Mouse (Mus musculus): ENCODE results near the gene Zfp488.

Zfp488 gene

GRCm38 (mm10) chr14:33978604-33979059, at the start of gene Zfp488:
Zfp488 (minus strand) TSS chr14:33978764.
- DNase-seq (ENCODE audit: low spot score): peak; percentile 49

GRCm38 (mm10) chr14:34026710-34027109, 48.1 kb upstream of the Zfp488 start:
- no peak for DNase-seq (ENCODE audit: low spot score)

- DNase-seq (ENCODE audit: low spot score): no peak
These were observed 38.4 kb upstream of the Zfp488 start for GRCm38 (mm10) chr14:34016938-34017337.

GRCm38 (mm10) chr14:34016381-34016780, 37.8 kb upstream of the Zfp488 start, which contains the start of gene Gm5460:
Gm5460 (plus strand) TSS chr14:34016758.
- DNase-seq (ENCODE audit: low spot score): no peak

- DNase-seq (ENCODE audit: low spot score): no peak
These were observed 36.5 kb upstream of the Zfp488 start, which contains the start of gene Gm30083 for GRCm38 (mm10) chr14:34015063-34015462. Gm30083 (minus strand) TSS chr14:34015182.

- no peak for DNase-seq (ENCODE audit: low spot score)
These were observed 23.8 kb upstream of the Zfp488 start for GRCm38 (mm10) chr14:34002358-34002757.

- no peak for DNase-seq (ENCODE audit: low spot score)
These were observed 22.9 kb upstream of the Zfp488 start for GRCm38 (mm10) chr14:34001445-34001844.

GRCm38 (mm10) chr14:34000076-34000475, 21.5 kb upstream of the Zfp488 start:
- DNase-seq (ENCODE audit: low spot score): no peak

- DNase-seq (ENCODE audit: low spot score): peak; percentile 12
These were observed 18.9 kb upstream of the Zfp488 start for GRCm38 (mm10) chr14:33997427-33997826.

- DNase-seq (ENCODE audit: low spot score): no peak
These were observed 15.1 kb upstream of the Zfp488 start for GRCm38 (mm10) chr14:33993521-33994289.

GRCm38 (mm10) chr14:33993051-33993450, 14.5 kb upstream of the Zfp488 start:
- DNase-seq (ENCODE audit: low spot score): no peak

- no peak for DNase-seq (ENCODE audit: low spot score)
These were observed 13.4 kb upstream of the Zfp488 start for GRCm38 (mm10) chr14:33991971-33992370.

- DNase-seq (ENCODE audit: low spot score): no peak
These were observed 10.6 kb upstream of the Zfp488 start for GRCm38 (mm10) chr14:33989201-33989600.

- DNase-seq (ENCODE audit: low spot score): no peak
These were observed 816 bp downstream of the Zfp488 start for GRCm38 (mm10) chr14:33977748-33978147.

GRCm38 (mm10) chr14:33974752-33975151, 3.8 kb downstream of the Zfp488 start:
- no peak for DNase-seq (ENCODE audit: low spot score)

GRCm38 (mm10) chr14:33972679-33973078, 5.9 kb downstream of the Zfp488 start:
- DNase-seq (ENCODE audit: low spot score): peak; percentile 61

GRCm38 (mm10) chr14:33965675-33966074, 12.9 kb downstream of the Zfp488 start:
- DNase-seq (ENCODE audit: low spot score): peak; percentile 30

GRCm38 (mm10) chr14:33959341-33959740, 19.2 kb downstream of the Zfp488 start:
- peak; percentile 85 for DNase-seq (ENCODE audit: low spot score)

GRCm38 (mm10) chr14:33958841-33959240, 19.7 kb downstream of the Zfp488 start:
- DNase-seq (ENCODE audit: low spot score): no peak

GRCm38 (mm10) chr14:33958186-33958585, 20.4 kb downstream of the Zfp488 start:
- DNase-seq (ENCODE audit: low spot score): no peak

GRCm38 (mm10) chr14:33956055-33956454, 22.5 kb downstream of the Zfp488 start:
- DNase-seq (ENCODE audit: low spot score): no peak

GRCm38 (mm10) chr14:33953761-33954160, 24.8 kb downstream of the Zfp488 start, which contains the start of gene Rbp3:
Rbp3 (plus strand) TSS chr14:33954003.
- no peak for DNase-seq (ENCODE audit: low spot score)

GRCm38 (mm10) chr14:33952233-33952981, 26.2 kb downstream of the Zfp488 start:
- DNase-seq (ENCODE audit: low spot score): no peak

Measured in embryo, embryonic 10 days (tissue).